Mouse (Mus musculus) fat pad, adult 2 months (tissue): ENCODE data around the gene Tinagl1.

ENCODE experiments used
- DNase-seq: peaks from one replicate; pipeline ENCODE4 v3.0.0-alpha.2; 2011; ENCODE audit warnings: low read depth, low spot score; ENCODE audit errors: extremely low read depth

Gene Tinagl1

GRCm38 (mm10) chr4:130148405-130148804 is 26.5 kb downstream of the Tinagl1 start:
- DNase-seq, result no peak

GRCm38 (mm10) chr4:130141786-130142185 is 33.1 kb downstream of the Tinagl1 start:
- peak; percentile 85 for DNase-seq

GRCm38 (mm10) chr4:130140992-130141402 is 33.9 kb downstream of the Tinagl1 start:
- peak; percentile 76 for DNase-seq

- no peak for DNase-seq
These were observed 35.8 kb downstream of the Tinagl1 start, which contains the start of gene Hcrtr1 for GRCm38 (mm10) chr4:130139214-130139492. Gene Hcrtr1, minus strand, starts transcription at chr4:130139359.

- no peak for DNase-seq
These were observed 36.3 kb downstream of the Tinagl1 start for GRCm38 (mm10) chr4:130138441-130139213.

- no peak for DNase-seq
These were observed 41.5 kb downstream of the Tinagl1 start for GRCm38 (mm10) chr4:130133399-130133798.

- DNase-seq, result no peak
These were observed 43.3 kb downstream of the Tinagl1 start for GRCm38 (mm10) chr4:130131448-130132105.

GRCm38 (mm10) chr4:130130641-130131350 is 44.1 kb downstream of the Tinagl1 start:
- no peak for DNase-seq

GRCm38 (mm10) chr4:130130082-130130481 is 44.8 kb downstream of the Tinagl1 start:
- DNase-seq, result no peak

- no peak for DNase-seq
These were observed 46.0 kb downstream of the Tinagl1 start for GRCm38 (mm10) chr4:130128907-130129306.

GRCm38 (mm10) chr4:130125935-130126334 is 49.0 kb downstream of the Tinagl1 start:
- DNase-seq, result no peak

GRCm38 (mm10) chr4:130125164-130125563 is 49.8 kb downstream of the Tinagl1 start:
- DNase-seq, result no peak

GRCm38 (mm10) chr4:130124110-130124509 is 50.8 kb downstream of the Tinagl1 start:
- DNase-seq, result no peak

GRCm38 (mm10) chr4:130123020-130123419 is 51.9 kb downstream of the Tinagl1 start:
- DNase-seq, result no peak

- no peak for DNase-seq
These were observed 53.4 kb downstream of the Tinagl1 start for GRCm38 (mm10) chr4:130121560-130121959.

GRCm38 (mm10) chr4:130120752-130121151 is 54.2 kb downstream of the Tinagl1 start:
- no peak for DNase-seq
